Mouse (Mus musculus): Measurements from ENCODE around the gene Magi3. TPM values are rescaled to one million over a fixed set of nuclear protein-coding genes. Genes with fewer than 3 reads are reported as not detected.

The Magi3 gene
- polyA plus RNA-seq, 1 experiment from 2014 or later = 2.0 TPM

DNA sequence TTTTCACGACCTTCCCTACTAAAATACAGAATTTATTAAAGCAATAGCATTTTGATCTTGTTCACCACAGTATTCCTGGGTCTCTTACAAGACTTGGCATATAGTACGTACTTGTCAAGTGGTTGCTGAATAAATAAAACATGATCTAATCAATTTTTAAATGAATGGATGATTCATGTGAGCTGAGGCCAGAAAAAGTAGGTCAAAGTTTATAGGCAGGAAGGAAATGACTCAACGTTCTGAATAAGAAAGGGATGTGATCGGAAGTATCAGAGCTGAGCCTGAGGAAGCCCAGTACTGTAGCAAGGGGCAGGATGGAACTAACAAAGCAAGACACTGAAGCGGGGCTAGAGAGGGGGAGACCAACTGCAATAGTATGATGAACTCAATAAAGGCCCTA lies 127.4 kb downstream of the Magi3 start:
- DNase-seq (no peak), ATAC-seq (no peak)
- Histone ChIP-seq H3K4me1 (ENCODE audit: insufficient read depth) (no peaks in the 10 kb centered on the region), H3K36me3 (replicated peaks; ENCODE audit: insufficient read depth, low read length) (no peaks in the 10 kb centered on the region), H3K27me3 (ENCODE audit: insufficient read depth, low read length) (no peaks in the 10 kb centered on the region), H3K9ac (replicated peaks) (no peak overlapping the region), H3K27ac (ENCODE audit: low read depth) (no peak overlapping the region), H3K4me3 (ENCODE audit: low read depth, low read length) (no peak overlapping the region), H3K4me2 (ENCODE audit: low read depth, low read length) (no peak overlapping the region), H3K9me3 (ENCODE audit: low read length) (no peaks in the 10 kb centered on the region)
- TF ChIP-seq EP300 (IDR thresholded peaks at IDR 0.05; ENCODE audit: low read depth) (peak; percentile 32; the same call in 1 of the 2 replicates), CTCF (IDR thresholded peaks at IDR 0.05; ENCODE audit: low read depth) (no peak)
- WGBS (ENCODE audit: insufficient replicate concordance) = 58% methylated on average over 5 of the region's 5 CpGs

DNA sequence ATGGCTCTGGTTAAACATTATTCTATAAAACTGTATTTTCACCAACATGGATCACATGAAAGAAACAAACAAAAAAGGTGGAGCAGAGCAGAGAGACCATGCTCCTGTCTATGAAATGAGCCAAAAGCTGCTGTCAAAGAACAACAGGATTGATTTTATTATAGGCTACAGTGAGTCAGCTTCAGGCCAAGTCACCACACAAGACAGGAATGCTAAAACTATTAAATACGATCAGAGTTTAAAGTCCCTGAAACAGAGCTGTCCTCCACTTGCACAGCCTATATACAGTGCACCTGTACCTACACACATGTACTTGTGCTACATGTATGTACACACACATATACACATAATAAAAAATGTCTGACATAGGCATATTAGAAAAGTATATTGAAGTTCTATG lies 138.1 kb downstream of the Magi3 start:
- Histone ChIP-seq H3K36me3 (replicated peaks; ENCODE audit: insufficient read depth, low read length) (0 out of 2 replicates have a peak, but pooled peaks cover 6% of the 10 kb centered on the region), H3K27ac (ENCODE audit: low read depth) (no peak overlapping the region), H3K4me3 (ENCODE audit: low read depth, low read length) (no peak overlapping the region), H3K9me3 (ENCODE audit: low read length) (no peaks in the 10 kb centered on the region), H3K4me2 (ENCODE audit: low read depth, low read length) (no peak overlapping the region), H3K27me3 (ENCODE audit: insufficient read depth, low read length) (no peaks in the 10 kb centered on the region), H3K9ac (replicated peaks) (no peak overlapping the region), H3K4me1 (ENCODE audit: insufficient read depth) (no peaks in the 10 kb centered on the region)
- DNase-seq (no peak), ATAC-seq (no peak)
- 92% methylated on average over 1 of the region's 1 CpGs for WGBS (ENCODE audit: insufficient replicate concordance)
- no peak for TF ChIP-seq EP300 (IDR thresholded peaks at IDR 0.05; ENCODE audit: low read depth)
- TF ChIP-seq CTCF (IDR thresholded peaks at IDR 0.05; ENCODE audit: low read depth) = no peak

DNA sequence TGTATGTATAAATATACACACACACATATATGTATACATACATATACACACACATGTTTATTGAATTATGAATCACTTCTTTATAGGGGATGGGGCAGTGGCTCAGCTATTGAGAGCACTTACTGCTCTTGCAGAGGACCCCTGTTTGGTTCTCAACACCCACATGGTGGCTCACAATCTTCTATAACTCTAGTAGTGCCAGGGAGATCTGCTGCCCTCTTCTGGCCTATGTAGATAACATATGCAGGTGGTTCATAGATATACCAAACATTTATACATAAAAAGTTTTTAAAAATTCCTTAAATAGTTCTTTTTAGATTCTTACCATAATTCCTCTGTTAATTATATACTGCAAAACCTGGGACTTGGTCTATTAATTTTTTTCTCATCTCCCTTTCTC lies 141.4 kb downstream of the Magi3 start:
- DNase-seq (no peak), ATAC-seq (no peak)
- Histone ChIP-seq H3K27me3 (ENCODE audit: insufficient read depth, low read length) (no peaks in the 10 kb centered on the region), H3K4me3 (ENCODE audit: low read depth, low read length) (no peak overlapping the region), H3K4me1 (ENCODE audit: insufficient read depth) (no peaks in the 10 kb centered on the region), H3K27ac (ENCODE audit: low read depth) (no peak overlapping the region), H3K9ac (replicated peaks) (no peak overlapping the region), H3K4me2 (ENCODE audit: low read depth, low read length) (no peak overlapping the region), H3K36me3 (replicated peaks; ENCODE audit: insufficient read depth, low read length) (peaks cover 6% of the 10 kb centered on the region; the same call in 1 of the 2 replicates), H3K9me3 (ENCODE audit: low read length) (no peaks in the 10 kb centered on the region)
- no peak for TF ChIP-seq EP300 (IDR thresholded peaks at IDR 0.05; ENCODE audit: low read depth)
- TF ChIP-seq CTCF (IDR thresholded peaks at IDR 0.05; ENCODE audit: low read depth) = peak; percentile 38; the same call in 1 of the 2 replicates

DNA sequence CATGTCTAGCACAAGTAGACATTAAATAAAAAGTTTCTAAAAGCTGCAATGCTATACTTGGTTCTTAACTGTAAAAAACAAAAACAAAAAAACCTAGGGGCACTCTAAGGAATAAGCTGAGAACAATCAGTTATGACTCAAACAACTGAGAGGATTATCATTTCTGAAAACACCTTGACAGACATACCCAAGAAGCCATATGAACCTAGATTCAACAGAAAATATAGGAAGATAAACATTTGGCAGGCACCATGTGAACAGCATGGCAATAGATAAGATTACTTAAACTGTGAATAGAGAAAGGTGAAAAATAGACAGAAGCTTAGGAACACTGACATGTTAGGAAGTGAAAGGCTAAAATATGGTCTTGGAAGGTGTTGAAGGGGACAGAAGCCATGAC lies 150.8 kb downstream of the Magi3 start:
- Histone ChIP-seq H3K9ac (replicated peaks) (no peak overlapping the region), H3K27ac (ENCODE audit: low read depth) (no peak overlapping the region), H3K9me3 (ENCODE audit: low read length) (no peaks in the 10 kb centered on the region), H3K27me3 (ENCODE audit: insufficient read depth, low read length) (no peaks in the 10 kb centered on the region), H3K4me2 (ENCODE audit: low read depth, low read length) (no peak overlapping the region), H3K4me3 (ENCODE audit: low read depth, low read length) (no peak overlapping the region), H3K36me3 (replicated peaks; ENCODE audit: insufficient read depth, low read length) (no peaks in the 10 kb centered on the region), H3K4me1 (ENCODE audit: insufficient read depth) (no peaks in the 10 kb centered on the region)
- TF ChIP-seq EP300 (IDR thresholded peaks at IDR 0.05; ENCODE audit: low read depth) (peak; percentile 93), CTCF (IDR thresholded peaks at IDR 0.05; ENCODE audit: low read depth) (no peak)
- DNase-seq = no peak
- ATAC-seq = peak; percentile 21; the same call in 1 of the 2 replicates

DNA sequence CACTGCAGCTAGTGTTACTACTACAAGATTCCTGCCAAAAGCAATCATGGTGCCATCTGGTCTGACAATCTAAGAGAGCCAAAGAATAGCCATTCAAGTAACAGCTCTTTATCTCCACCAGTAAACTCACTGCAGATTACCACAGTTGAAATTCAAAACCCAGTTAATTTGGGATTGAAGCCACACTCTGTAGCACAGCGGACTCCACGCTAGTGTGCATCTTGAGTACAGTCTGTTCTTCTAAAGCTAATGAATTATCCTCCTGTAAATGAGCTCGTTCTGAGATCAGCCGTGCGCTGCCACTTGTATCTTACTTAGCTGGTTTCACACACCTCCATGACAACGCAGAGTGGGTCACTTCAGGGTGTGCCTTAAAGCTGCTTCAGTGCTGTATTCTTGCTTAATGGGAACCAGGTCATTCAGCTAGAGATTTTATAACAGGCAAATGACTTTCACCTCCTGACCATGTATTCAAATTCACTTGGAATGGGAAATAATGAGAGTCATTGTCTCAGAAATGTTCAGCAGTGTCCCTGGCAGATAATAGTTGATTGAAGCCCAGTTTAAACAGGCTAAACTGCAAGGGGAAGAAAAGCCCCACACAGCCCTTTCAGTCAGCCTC lies 161.1 kb downstream of the Magi3 start:
- no peaks in the 10 kb centered on the region for H3K9me3 ChIP-seq (ENCODE audit: low read length)

DNA sequence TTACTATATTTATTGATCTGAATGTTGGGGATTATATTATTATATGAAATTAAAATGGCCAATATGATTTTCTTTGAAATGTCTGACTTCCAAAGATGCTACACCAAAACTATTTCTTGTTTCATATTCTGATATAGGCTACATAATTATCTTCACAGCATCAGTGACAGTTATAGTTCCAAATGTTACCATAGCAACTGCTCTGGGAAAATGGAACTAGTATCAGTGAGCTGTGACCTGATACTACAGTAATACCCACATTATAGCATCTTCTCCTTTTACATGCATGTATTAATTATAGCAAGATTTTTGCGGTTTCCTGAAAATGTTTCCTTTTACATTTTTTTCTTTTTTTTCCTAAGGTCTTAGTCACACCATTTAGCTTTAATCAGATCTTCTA lies 187.4 kb downstream of the Magi3 start:
- no peaks in the 10 kb centered on the region for H3K27me3 ChIP-seq (ENCODE audit: insufficient read depth, low read length)
- no peak overlapping the region for H3K4me2 ChIP-seq (ENCODE audit: low read depth, low read length)
- H3K27ac ChIP-seq (ENCODE audit: low read depth) = no peak overlapping the region
- 82% methylated on average over 1 of the region's 1 CpGs for WGBS (ENCODE audit: insufficient replicate concordance)
- H3K9ac ChIP-seq (replicated peaks) = no peak overlapping the region
- DNase-seq (no peak), ATAC-seq (no peak)
- TF ChIP-seq EP300 (IDR thresholded peaks at IDR 0.05; ENCODE audit: low read depth) = no peak
- no peak for TF ChIP-seq CTCF (IDR thresholded peaks at IDR 0.05; ENCODE audit: low read depth)
- H3K4me1 ChIP-seq (ENCODE audit: insufficient read depth) = no peaks in the 10 kb centered on the region
- no peaks in the 10 kb centered on the region for H3K9me3 ChIP-seq (ENCODE audit: low read length)
- H3K4me3 ChIP-seq (ENCODE audit: low read depth, low read length) = no peak overlapping the region
- H3K36me3 ChIP-seq (replicated peaks; ENCODE audit: insufficient read depth, low read length) = peaks cover 4% of the 10 kb centered on the region; the same call in 1 of the 2 replicates

More for the DNA sequence above, 161.1 kb downstream of the Magi3 start:
- no peaks in the 10 kb centered on the region for H3K27me3 ChIP-seq (ENCODE audit: insufficient read depth, low read length)
- no peaks in the 10 kb centered on the region for H3K4me1 ChIP-seq (ENCODE audit: insufficient read depth)
- ATAC-seq (no peak), DNase-seq (no peak)
- no peak overlapping the region for H3K4me3 ChIP-seq (ENCODE audit: low read depth, low read length)
- TF ChIP-seq EP300 (IDR thresholded peaks at IDR 0.05; ENCODE audit: low read depth) (no peak), CTCF (IDR thresholded peaks at IDR 0.05; ENCODE audit: low read depth) (no peak)
- H3K36me3 ChIP-seq (replicated peaks; ENCODE audit: insufficient read depth, low read length) = peaks cover 4% of the 10 kb centered on the region; the same call in 1 of the 2 replicates
- H3K9ac ChIP-seq (replicated peaks) = no peak overlapping the region
- 83% methylated on average over 6 of the region's 6 CpGs for WGBS (ENCODE audit: insufficient replicate concordance)
- no peak overlapping the region for H3K27ac ChIP-seq (ENCODE audit: low read depth)
- no peak overlapping the region for H3K4me2 ChIP-seq (ENCODE audit: low read depth, low read length)

All from liver, postnatal 0 days (tissue).